Mouse (Mus musculus): ENCODE measurements around the gene CN725425. TPM values are rescaled to one million over a fixed set of nuclear protein-coding genes. Genes with fewer than 3 reads are reported as not detected.

The CN725425 gene
- polyA plus RNA-seq, 1 experiment from 2014 or later = 0.07 TPM

- no peak overlapping the region for H3K4me2 ChIP-seq (ENCODE audit: low read depth, low read length)
- H3K9me3 ChIP-seq (ENCODE audit: low read length) = no peaks in the 10 kb centered on the region
- 0 out of 2 replicates have a peak, but pooled peaks cover 4% of the 10 kb centered on the region for H3K4me1 ChIP-seq (ENCODE audit: insufficient read depth)
- no peak overlapping the region for H3K9ac ChIP-seq (replicated peaks)
- H3K27me3 ChIP-seq (ENCODE audit: insufficient read depth, low read length) = no peaks in the 10 kb centered on the region
- no peaks in the 10 kb centered on the region for H3K36me3 ChIP-seq (replicated peaks; ENCODE audit: insufficient read depth, low read length)
- TF ChIP-seq EP300 (IDR thresholded peaks at IDR 0.05; ENCODE audit: low read depth) = no peak
- no peak for TF ChIP-seq CTCF (IDR thresholded peaks at IDR 0.05; ENCODE audit: low read depth)
- no peak for DNase-seq
- 83% methylated on average over 3 of the region's 3 CpGs for WGBS (ENCODE audit: insufficient replicate concordance)
- ATAC-seq = peak; percentile 58; the same call in 1 of the 2 replicates
- H3K27ac ChIP-seq (ENCODE audit: low read depth) = no peak overlapping the region
- H3K4me3 ChIP-seq (ENCODE audit: low read depth, low read length) = no peak overlapping the region
Observed at GRCm38 (mm10) chr15:91240683-91241335, 41.5 kb downstream of the CN725425 start.

GRCm38 (mm10) chr15:91250815-91251214, 51.5 kb downstream of the CN725425 start:
- Histone ChIP-seq H3K9ac (replicated peaks) (no peak overlapping the region), H3K4me3 (ENCODE audit: low read depth, low read length) (no peak overlapping the region), H3K4me1 (ENCODE audit: insufficient read depth) (peaks cover 15% of the 10 kb centered on the region), H3K9me3 (ENCODE audit: low read length) (no peaks in the 10 kb centered on the region), H3K4me2 (ENCODE audit: low read depth, low read length) (no peak overlapping the region), H3K27ac (ENCODE audit: low read depth) (0 out of 2 replicates have a peak overlapping the region, but pooled peaks have one; percentile 19), H3K36me3 (replicated peaks; ENCODE audit: insufficient read depth, low read length) (no peaks in the 10 kb centered on the region), H3K27me3 (ENCODE audit: insufficient read depth, low read length) (no peaks in the 10 kb centered on the region)
- TF ChIP-seq CTCF (IDR thresholded peaks at IDR 0.05; ENCODE audit: low read depth) (no peak), EP300 (IDR thresholded peaks at IDR 0.05; ENCODE audit: low read depth) (no peak)
- no peak for DNase-seq
- 66% methylated on average over 6 of the region's 6 CpGs for WGBS (ENCODE audit: insufficient replicate concordance)
- no peak for ATAC-seq

GRCm38 (mm10) chr15:91251544-91252408, 52.5 kb downstream of the CN725425 start:
- no peaks in the 10 kb centered on the region for H3K36me3 ChIP-seq (replicated peaks; ENCODE audit: insufficient read depth, low read length)
- DNase-seq = peak; percentile 27
- peak; percentile 95 for ATAC-seq
- 47% methylated on average over 9 of the region's 9 CpGs for WGBS (ENCODE audit: insufficient replicate concordance)
- no peak overlapping the region for H3K4me3 ChIP-seq (ENCODE audit: low read depth, low read length)
- peaks cover 15% of the 10 kb centered on the region for H3K4me1 ChIP-seq (ENCODE audit: insufficient read depth)
- H3K9ac ChIP-seq (replicated peaks) = 0 out of 2 replicates have a peak overlapping the region, but pooled peaks have one; percentile 1
- peak overlapping the region; percentile 47 for H3K4me2 ChIP-seq (ENCODE audit: low read depth, low read length)
- TF ChIP-seq EP300 (IDR thresholded peaks at IDR 0.05; ENCODE audit: low read depth) (peak; percentile 80), CTCF (IDR thresholded peaks at IDR 0.05; ENCODE audit: low read depth) (no peak)
- no peaks in the 10 kb centered on the region for H3K9me3 ChIP-seq (ENCODE audit: low read length)
- H3K27me3 ChIP-seq (ENCODE audit: insufficient read depth, low read length) = no peaks in the 10 kb centered on the region
- peak overlapping the region; percentile 77 for H3K27ac ChIP-seq (ENCODE audit: low read depth)

GRCm38 (mm10) chr15:91252956-91253355, 53.7 kb downstream of the CN725425 start:
- Histone ChIP-seq H3K9me3 (ENCODE audit: low read length) (no peaks in the 10 kb centered on the region), H3K27ac (ENCODE audit: low read depth) (no peak overlapping the region), H3K4me3 (ENCODE audit: low read depth, low read length) (no peak overlapping the region), H3K36me3 (replicated peaks; ENCODE audit: insufficient read depth, low read length) (no peaks in the 10 kb centered on the region), H3K4me1 (ENCODE audit: insufficient read depth) (peaks cover 15% of the 10 kb centered on the region), H3K4me2 (ENCODE audit: low read depth, low read length) (0 out of 2 replicates have a peak overlapping the region, but pooled peaks have one; percentile 19), H3K27me3 (ENCODE audit: insufficient read depth, low read length) (no peaks in the 10 kb centered on the region), H3K9ac (replicated peaks) (no peak overlapping the region)
- peak; percentile 60 for TF ChIP-seq CTCF (IDR thresholded peaks at IDR 0.05; ENCODE audit: low read depth)
- 0 out of 2 replicates have a peak, but pooled peaks have one; percentile 7 for TF ChIP-seq EP300 (IDR thresholded peaks at IDR 0.05; ENCODE audit: low read depth)
- no peak for ATAC-seq
- DNase-seq = no peak
- 32% methylated on average over 8 of the region's 8 CpGs for WGBS (ENCODE audit: insufficient replicate concordance)

- Histone ChIP-seq H3K4me2 (ENCODE audit: low read depth, low read length) (no peak overlapping the region), H3K27me3 (ENCODE audit: insufficient read depth, low read length) (no peaks in the 10 kb centered on the region), H3K27ac (ENCODE audit: low read depth) (no peak overlapping the region), H3K4me1 (ENCODE audit: insufficient read depth) (peaks cover 15% of the 10 kb centered on the region), H3K9ac (replicated peaks) (no peak overlapping the region), H3K4me3 (ENCODE audit: low read depth, low read length) (no peak overlapping the region), H3K36me3 (replicated peaks; ENCODE audit: insufficient read depth, low read length) (no peaks in the 10 kb centered on the region), H3K9me3 (ENCODE audit: low read length) (no peaks in the 10 kb centered on the region)
- DNase-seq (no peak), ATAC-seq (no peak)
- 71% methylated on average over 2 of the region's 2 CpGs for WGBS (ENCODE audit: insufficient replicate concordance)
- TF ChIP-seq CTCF (IDR thresholded peaks at IDR 0.05; ENCODE audit: low read depth) (no peak), EP300 (IDR thresholded peaks at IDR 0.05; ENCODE audit: low read depth) (no peak)
Observed at GRCm38 (mm10) chr15:91255308-91255707, 56.0 kb downstream of the CN725425 start.

- no peak for ATAC-seq
- H3K27ac ChIP-seq (ENCODE audit: low read depth) = no peak overlapping the region
- H3K9me3 ChIP-seq (ENCODE audit: low read length) = no peaks in the 10 kb centered on the region
- 86% methylated on average over 11 of the region's 11 CpGs for WGBS (ENCODE audit: insufficient replicate concordance)
- H3K9ac ChIP-seq (replicated peaks) = no peak overlapping the region
- DNase-seq = no peak
- peaks cover 15% of the 10 kb centered on the region for H3K4me1 ChIP-seq (ENCODE audit: insufficient read depth)
- H3K27me3 ChIP-seq (ENCODE audit: insufficient read depth, low read length) = no peaks in the 10 kb centered on the region
- H3K4me3 ChIP-seq (ENCODE audit: low read depth, low read length) = no peak overlapping the region
- no peaks in the 10 kb centered on the region for H3K36me3 ChIP-seq (replicated peaks; ENCODE audit: insufficient read depth, low read length)
- no peak for TF ChIP-seq CTCF (IDR thresholded peaks at IDR 0.05; ENCODE audit: low read depth)
- TF ChIP-seq EP300 (IDR thresholded peaks at IDR 0.05; ENCODE audit: low read depth) = no peak
- H3K4me2 ChIP-seq (ENCODE audit: low read depth, low read length) = no peak overlapping the region
Observed at GRCm38 (mm10) chr15:91257140-91257539, 57.8 kb downstream of the CN725425 start.

Measured in liver, postnatal 0 days (tissue).